Mouse (Mus musculus) cerebellum, adult 2 months (tissue): ENCODE results near the gene Ascc2. TPM values are rescaled to one million over a fixed set of nuclear protein-coding genes. Genes with fewer than 3 reads are reported as not detected.

Experiments used
- DNase-seq, 2 experiments: peaks; one replicate each; pipeline ENCODE4 v3.0.0; 2021
- H3K27ac ChIP-seq: fragments of 200-500 bp; 2 replicates; pipeline ENCODE4 v1.5.1; 2012; ENCODE audit warnings: low read length, control low read depth, inconsistent platforms; ENCODE audit not compliant: insufficient read depth
- H3K27me3 ChIP-seq: fragments of 200-500 bp; 2 replicates; pipeline ENCODE4 v1.6.1; 2012; ENCODE audit warnings: inconsistent platforms, mild to moderate bottlenecking, low read length, moderate library complexity; ENCODE audit not compliant: control insufficient read depth, insufficient read depth
- H3K4me1 ChIP-seq: fragments of 200-500 bp; 2 replicates; pipeline ENCODE4 v1.6.1; 2011; ENCODE audit warnings: low read length; ENCODE audit not compliant: control insufficient read depth, insufficient read depth
- H3K4me3 ChIP-seq: fragments of 200-500 bp; replicated peaks from 2 replicates; pipeline ENCODE3; 2011; ENCODE audit warnings: mild to moderate bottlenecking, low read depth, low read length, control low read depth; ENCODE audit not compliant: insufficient read depth
- CTCF ChIP-seq: fragments of 200-500 bp; IDR thresholded peaks from 2 replicates; pipeline ENCODE4 v1.5.1; 2011; ENCODE audit warnings: low read depth, mild to moderate bottlenecking, control low read depth, low read length, moderate library complexity, borderline replicate concordance; ENCODE audit not compliant: insufficient read depth
- POLR2A ChIP-seq: fragments of 200-500 bp; IDR thresholded peaks from 2 replicates; pipeline ENCODE4 v1.6.1; 2011; ENCODE audit warnings: low read length, control low read depth, borderline replicate concordance; ENCODE audit not compliant: insufficient read depth
- whole genome bisulfite sequencing: fragments of 180-500 bp; shearing (Covaris S2); methylation state at CpG from one replicate; pipeline ENCODE4 v1.1.7; 2018; 5-methylcytosine and 5-hydroxymethylcytosine counted together
- polyA plus RNA-seq: library from polyadenylated mRNA; depleted of rRNA; stranded (reverse); fragments of >200 nt; gene quantifications from 2 replicates; pipeline ENCODE4 v1.2.3, GENCODE M21; 2012

The Ascc2 gene
- polyA plus RNA-seq, 1 experiment: 16.7 TPM

- DNase-seq: peak; percentile 13 to 29
- Histone ChIP-seq H3K4me3 (no peak overlapping the region), H3K4me1 (no peaks in the 10 kb centered on the region)
These were observed 34.7 kb upstream of the Ascc2 start for GRCm38 (mm10) chr11:4602691-4603441.

DNA sequence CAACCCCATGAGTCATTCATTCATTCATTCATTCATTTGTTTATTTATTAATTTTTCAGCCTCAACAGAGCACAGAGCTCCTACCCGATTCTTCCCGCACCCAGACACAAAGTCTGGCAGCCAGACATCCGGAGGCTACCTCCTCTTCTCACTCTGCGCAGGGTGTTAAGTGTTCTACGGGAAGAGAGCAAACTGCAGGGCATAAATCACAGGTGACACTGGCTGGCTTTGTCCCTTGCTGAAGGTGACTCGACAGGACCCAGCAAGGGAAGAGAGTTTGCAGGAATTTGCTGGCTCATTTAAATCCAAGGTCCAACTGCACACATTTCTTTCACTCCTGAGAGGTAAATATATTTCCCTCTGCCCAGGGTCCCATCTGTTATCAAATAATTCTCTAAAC lies 33.1 kb upstream of the Ascc2 start:
- TF ChIP-seq CTCF: no peak
- TF ChIP-seq POLR2A: no peak
- no peak overlapping the region for H3K4me3 ChIP-seq
- 62% methylated on average over 6 of the region's 6 CpGs for WGBS
- H3K4me1 ChIP-seq: no peaks in the 10 kb centered on the region
- no peak for DNase-seq
- H3K27me3 ChIP-seq: no peaks in the 10 kb centered on the region
- H3K27ac ChIP-seq: no peak overlapping the region

More at GRCm38 (mm10) chr11:4602691-4603441, 34.7 kb upstream of the Ascc2 start:
- 26% methylated on average over 12 of the region's 12 CpGs for WGBS
- H3K27ac ChIP-seq: no peak overlapping the region
- H3K27me3 ChIP-seq: no peaks in the 10 kb centered on the region
- TF ChIP-seq CTCF: no peak
- TF ChIP-seq POLR2A: no peak

DNA sequence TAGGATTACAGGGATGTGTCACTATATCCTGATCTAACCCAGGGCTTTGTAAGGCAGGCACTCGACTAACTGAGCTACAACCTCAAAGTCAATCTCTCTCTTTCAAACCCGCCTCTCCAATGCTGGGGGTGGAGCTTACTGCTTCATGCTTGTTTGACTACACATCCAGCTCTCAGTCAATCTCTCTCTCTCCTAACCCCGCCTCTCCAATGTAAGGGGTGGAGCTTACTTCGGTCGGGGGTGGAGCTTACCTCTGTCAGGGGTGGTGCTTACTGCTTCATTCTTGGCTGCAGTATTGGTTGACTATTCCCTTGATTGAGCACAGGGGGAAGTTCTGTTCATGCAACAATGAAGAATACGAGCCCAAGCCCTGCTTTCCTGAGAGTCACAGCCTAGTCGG lies 32.1 kb upstream of the Ascc2 start:
- WGBS: 56% methylated on average over 7 of the region's 7 CpGs
- no peak overlapping the region for H3K27ac ChIP-seq

DNA sequence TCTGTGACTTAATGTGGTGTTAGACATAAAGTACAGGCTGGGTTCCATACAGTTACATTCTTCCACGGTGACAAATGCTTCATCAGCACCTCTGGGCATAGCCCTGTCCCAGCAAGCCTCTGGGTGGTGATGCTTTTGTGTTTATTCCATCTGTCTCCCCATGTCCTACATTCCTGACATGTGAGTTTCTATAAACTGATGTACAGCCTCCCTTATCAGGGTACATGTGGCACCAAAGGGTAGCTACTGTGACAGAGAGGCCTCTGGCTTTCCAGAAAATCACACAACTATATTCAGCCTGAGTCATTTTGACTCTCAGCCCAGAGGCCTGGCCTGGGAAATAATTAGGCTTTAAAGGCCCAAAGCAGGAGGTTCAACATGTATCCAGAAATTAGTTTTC lies 31.0 kb upstream of the Ascc2 start:
- TF ChIP-seq CTCF (no peak), POLR2A (no peak)
- Histone ChIP-seq H3K4me1 (no peaks in the 10 kb centered on the region), H3K27ac (no peak overlapping the region), H3K27me3 (no peaks in the 10 kb centered on the region), H3K4me3 (no peak overlapping the region)
- DNase-seq: no peak
- WGBS: 68% methylated on average over 1 of the region's 1 CpGs

More for the DNA sequence above, 32.1 kb upstream of the Ascc2 start:
- Histone ChIP-seq H3K4me1 (no peaks in the 10 kb centered on the region), H3K4me3 (no peak overlapping the region), H3K27me3 (no peaks in the 10 kb centered on the region)
- TF ChIP-seq CTCF (no peak), POLR2A (no peak)
- DNase-seq: no peak

- no peak for DNase-seq
- Histone ChIP-seq H3K4me1 (no peaks in the 10 kb centered on the region), H3K27me3 (no peaks in the 10 kb centered on the region), H3K4me3 (no peak overlapping the region), H3K27ac (no peak overlapping the region)
- TF ChIP-seq POLR2A: no peak
- no peak for TF ChIP-seq CTCF
- 69% methylated on average over 2 of the region's 2 CpGs for WGBS
These were observed 25.6 kb upstream of the Ascc2 start for GRCm38 (mm10) chr11:4611904-4612303.

- TF ChIP-seq CTCF: no peak
- TF ChIP-seq POLR2A: no peak
- Histone ChIP-seq H3K27ac (no peak within 1 kb of the TSS), H3K27me3 (no peaks in the 10 kb centered on the region), H3K4me1 (no peaks in the 10 kb centered on the region), H3K4me3 (no peak within 1 kb of the TSS)
- peak in 1 of 2 experiments; percentile 26 for DNase-seq
- WGBS: 38% methylated on average over 16 of the region's 16 CpGs
These were observed 17.5 kb upstream of the Ascc2 start, which contains the start of gene Gm11032 for GRCm38 (mm10) chr11:4620017-4620485. TSS of gene Gm11032 (plus strand) at chr11:4620067.

GRCm38 (mm10) chr11:4620501-4621108 lies 16.9 kb upstream of the Ascc2 start:
- peak; percentile 25 to 45 for DNase-seq

More at GRCm38 (mm10) chr11:4620501-4621108, 16.9 kb upstream of the Ascc2 start:
- no peak overlapping the region for H3K4me3 ChIP-seq
- 10% methylated on average over 13 of the region's 13 CpGs for WGBS
- H3K4me1 ChIP-seq: no peaks in the 10 kb centered on the region
- H3K27ac ChIP-seq: no peak overlapping the region
- no peak for TF ChIP-seq POLR2A
- TF ChIP-seq CTCF: no peak
- no peaks in the 10 kb centered on the region for H3K27me3 ChIP-seq
